Mouse (Mus musculus): ENCODE data around the gene Cox19.

The Cox19 gene

DNA sequence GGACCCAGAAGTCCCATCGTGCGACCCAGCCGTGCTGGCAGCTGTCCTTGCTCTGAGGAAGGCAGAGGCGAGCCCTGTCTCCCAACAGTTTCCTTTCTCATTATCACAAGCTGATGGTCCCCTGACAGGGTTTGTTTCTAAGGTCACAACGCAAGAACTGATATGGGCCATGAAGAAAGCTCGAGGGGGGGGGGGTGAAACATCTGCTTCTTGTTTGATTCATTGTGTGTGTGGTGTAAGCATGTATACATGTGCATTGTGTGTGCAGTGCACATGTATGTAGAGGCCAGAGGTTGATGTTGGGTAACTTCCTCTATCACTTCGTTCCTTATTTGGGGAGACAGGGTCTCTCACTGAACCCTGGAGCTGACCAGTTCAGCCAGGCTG lies 23.6 kb downstream of the Cox19 start:
- no peak for DNase-seq (ENCODE audit: low spot score in 2 of 2)

DNA sequence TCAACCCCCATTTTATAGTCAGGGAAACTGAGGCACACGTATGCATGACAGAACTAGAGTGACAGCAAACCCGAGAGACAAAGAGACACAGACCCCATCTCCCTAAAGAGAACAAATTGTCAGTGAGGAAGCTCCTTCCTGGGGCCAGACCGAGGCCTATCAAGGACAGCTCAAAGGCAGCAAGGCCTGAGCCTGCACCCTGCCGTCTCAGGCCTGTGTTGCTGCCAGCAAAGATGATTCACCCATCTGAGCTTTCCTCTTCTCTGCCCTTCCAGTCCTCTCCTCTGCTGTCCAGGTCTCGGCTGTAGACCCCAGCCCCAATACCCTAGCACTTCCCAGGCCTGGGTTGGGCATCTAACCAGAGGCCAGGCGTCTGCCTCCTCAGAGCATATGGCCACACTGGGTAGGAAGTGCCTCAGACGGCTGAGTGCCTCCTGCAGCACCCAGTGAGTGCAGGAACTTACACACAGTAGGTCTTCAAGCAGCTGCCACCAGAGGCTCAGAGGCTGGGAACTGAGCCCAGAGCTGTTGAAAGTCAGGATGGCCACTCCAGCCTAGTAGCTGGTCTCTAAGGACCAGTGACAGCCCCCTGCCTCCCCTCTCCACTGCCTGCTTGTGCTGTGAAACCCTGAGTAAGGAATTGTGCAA lies 24.1 kb downstream of the Cox19 start:
- no peak for DNase-seq (ENCODE audit: low spot score in 2 of 2)

DNA sequence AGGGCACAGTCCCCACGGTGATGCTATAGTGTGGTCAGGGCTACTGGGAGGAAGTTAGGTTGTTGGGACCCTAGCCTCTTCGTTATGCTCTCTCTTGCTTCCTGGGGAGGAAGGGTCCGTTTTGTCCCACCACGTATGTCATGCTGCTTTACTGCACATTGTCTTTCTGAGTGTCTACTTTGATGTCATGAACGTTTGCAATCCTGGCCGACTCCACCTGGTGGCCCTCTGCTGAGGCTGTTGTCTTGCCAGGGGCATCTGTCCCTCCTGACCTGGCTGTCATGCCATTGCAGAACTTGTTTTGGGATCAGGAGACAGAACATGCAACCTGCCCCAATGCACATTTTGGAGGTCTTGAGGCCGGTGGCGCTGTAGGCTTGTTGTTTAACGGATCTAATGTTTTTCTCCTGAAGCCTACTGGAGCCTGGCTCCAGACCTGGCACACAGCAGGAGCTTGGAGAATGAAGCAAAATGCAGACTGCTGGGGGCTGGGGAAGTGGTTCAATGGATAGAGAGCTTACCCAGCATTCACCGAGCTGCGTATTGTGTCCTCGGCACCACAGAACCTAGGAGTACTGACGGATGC lies 25.0 kb downstream of the Cox19 start:
- no peak for DNase-seq (ENCODE audit: low spot score in 2 of 2)

DNA sequence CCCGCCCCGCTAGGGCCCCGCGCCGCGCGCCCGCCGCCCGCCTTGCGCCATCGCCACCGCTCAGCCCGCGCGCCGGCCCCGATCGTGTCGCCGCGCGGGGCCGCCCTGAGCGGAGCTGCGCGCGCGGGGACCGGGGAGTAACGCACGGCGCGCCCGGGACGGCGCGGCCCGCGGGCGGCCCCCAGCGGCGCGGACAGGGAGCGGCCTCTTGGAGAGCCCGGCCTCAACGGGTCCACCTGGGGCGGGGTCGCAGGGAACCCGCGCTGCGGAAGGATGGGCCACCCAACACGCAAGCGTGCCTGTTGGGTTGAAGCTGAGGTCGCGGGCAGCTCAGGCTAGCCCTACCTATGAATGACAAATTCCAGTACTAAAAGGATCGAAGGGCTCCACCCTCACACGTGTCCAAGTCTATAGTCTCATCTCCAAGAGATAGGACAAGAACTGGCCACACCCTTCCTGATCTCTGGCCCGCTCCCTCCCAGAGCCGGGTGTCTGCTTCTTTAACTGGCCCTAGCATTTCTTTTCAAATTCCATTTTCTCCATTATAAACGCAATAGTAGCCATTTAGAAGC lies 25.7 kb downstream of the Cox19 start, which contains the start of gene Adap1:
Gene Adap1, minus strand, starts transcription at position 228 of the 572 bp plus-strand sequence.
- DNase-seq (ENCODE audit: low spot score in 2 of 2), result peak; percentile 33 to 48

DNA sequence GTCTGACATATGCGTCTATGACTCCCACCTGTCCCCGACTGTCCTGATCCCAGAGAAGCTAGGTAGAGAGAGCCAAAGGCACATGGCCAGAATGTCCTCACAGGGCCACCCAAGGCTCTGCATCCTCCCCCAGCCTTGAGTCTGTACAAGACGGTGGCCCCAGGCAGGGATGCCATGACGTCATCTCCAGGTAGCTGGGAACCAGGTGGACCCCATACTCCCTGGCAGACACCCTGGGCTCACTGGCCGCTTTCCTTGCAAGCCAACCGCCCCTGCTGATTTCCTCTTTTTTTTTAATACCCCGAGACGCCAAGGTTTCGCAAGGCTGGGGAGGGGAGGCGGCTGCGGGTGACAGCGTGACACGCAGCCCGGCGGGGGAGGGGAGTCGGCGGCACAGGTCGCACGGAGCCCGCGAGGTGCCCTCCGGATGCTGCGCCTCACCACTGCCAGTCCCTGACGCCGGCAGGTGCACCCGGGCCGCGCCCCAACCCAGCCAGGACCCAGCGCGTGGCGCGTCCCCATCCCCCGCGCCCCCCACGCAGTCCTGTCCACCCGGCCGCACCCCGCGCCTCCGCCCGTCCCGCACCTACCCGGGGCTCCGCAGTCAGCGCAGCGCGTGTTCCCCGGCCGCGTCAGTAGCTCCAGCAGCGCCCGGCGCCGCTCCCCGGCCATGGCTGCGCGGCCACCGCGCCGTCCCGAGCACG lies 26.4 kb downstream of the Cox19 start:
- DNase-seq (ENCODE audit: low spot score in 2 of 2), result no peak

DNA sequence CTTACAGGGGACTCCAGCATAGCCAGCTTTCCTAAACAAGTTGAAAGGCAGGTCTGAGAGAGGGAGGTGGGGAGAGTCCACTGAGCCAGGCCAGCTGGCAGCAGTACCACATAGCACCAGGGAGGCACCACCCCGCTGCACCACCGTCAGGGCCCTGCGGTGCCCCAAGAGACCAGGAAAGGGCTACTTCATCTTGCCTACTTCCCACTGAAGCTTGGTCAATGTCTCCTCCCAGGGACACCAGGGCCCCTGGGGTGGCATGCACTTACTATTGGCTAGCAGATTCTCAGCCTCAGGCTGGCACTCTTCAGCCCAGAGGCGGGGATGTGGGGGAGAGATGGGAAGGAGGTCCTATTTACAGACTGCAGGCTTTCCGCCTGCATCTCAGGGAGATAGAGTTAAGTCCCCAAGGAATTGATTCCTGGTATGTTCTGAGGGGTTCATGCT lies 27.1 kb downstream of the Cox19 start:
- no peak for DNase-seq (ENCODE audit: low spot score in 2 of 2)

DNA sequence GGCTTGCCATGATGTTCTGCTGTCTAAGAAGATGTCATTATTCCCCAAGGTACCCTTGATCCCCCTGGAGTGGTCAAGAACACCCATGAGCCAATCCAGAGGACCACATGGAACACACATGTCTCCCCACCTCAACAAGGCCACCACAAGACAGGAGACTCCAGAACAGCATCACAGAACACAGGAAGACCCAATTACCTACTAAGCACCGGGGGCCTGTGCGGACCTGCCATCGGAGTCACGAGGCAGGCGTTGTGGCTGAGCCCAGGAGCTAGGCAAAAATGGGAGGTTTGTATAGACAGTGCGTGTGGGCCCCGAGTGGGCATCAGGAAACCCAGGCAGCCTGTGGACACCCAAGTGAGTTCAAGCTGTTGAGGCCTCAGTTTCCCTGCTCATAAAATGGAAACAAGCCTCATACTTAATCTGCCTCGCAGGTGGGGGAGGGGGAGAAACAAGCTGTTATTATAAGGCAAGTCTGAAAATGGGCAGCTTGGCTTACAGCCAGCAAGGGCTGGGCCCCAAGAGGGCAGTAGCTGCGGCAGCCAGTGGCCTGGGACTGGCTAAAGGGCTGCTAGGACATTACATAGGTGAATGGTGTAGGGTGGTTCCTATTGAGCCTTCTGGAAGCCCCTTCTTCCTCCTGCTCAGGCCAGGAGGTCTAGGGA lies 27.8 kb downstream of the Cox19 start:
- no peak for DNase-seq (ENCODE audit: low spot score in 2 of 2)

DNA sequence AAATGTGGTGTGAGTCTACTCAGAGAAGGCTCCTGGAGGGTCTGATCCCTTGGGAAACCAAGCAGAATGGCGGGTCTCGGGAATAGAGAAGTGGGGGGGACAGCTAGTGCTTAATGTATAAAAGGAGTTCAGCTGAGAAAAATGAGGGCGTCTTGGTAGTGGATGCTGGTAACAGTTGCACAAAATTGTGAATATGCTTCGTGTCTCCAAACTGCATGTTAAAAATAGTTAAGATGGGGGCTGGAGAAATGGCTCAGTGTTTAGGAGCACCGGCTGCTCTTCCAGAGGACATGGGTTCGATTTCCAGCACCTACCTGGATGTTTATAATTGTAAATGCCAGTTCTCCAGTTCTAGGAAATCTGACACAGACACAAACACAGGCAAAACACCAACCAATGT lies 29.9 kb downstream of the Cox19 start:
- no peak for DNase-seq (ENCODE audit: low spot score in 2 of 2)

DNA sequence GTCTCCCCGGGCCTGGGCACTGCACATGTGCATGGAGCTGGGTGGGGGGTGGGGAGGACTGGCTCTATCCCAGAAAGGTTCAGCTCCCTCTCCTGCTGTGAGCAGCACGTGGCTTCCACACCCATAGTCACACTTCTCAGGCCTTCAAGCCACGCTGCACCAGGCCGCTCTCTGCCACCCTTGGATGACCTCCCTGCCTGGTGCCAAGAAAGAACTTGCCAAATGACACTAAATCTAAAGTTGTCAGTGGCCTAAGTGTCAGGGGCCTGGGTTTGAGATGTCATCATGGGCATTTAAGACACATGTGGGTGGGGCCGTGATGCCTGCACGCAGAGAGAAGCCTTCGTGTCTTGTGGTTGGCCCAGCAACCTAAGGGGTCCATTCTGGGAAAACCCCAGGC lies 30.8 kb downstream of the Cox19 start:
- DNase-seq (ENCODE audit: low spot score in 2 of 2), result no peak

DNA sequence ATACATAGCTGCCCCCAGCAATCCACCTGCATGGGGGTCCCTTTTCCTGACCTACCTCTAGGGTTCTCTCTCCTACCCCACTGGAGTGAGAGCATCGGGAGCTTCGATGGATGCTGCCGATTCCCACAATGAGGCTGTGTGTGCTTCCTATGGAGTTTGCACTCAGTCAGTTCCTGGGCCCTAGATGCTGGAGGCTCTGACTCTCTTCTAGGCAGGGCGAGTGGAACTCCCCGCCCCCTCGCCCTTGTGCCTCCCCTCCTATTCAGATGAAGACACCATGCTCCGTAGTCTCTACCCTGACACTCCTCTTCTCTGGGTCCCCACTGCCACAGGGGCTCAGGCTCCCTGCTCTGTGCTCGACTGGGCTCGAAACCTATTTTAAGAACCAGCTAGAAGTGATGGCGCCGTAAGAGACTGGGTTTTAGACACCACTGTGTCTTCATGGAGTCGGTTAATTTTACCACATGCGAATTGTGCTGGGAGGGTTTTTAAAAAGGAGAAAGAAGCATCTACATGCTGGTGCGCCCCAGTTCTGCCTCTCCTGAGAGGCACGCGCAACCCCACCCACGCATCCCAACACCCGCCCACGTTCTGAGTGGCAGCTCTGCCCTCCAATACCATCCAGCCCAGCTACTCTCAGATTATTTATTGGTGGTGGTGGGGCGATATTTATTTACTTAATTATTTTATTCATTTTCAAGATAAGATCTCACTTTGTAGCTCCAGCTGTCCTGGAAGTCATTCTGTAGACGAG lies 33.3 kb downstream of the Cox19 start:
- DNase-seq (ENCODE audit: low spot score in 2 of 2), result peak; percentile 51 to 65

DNA sequence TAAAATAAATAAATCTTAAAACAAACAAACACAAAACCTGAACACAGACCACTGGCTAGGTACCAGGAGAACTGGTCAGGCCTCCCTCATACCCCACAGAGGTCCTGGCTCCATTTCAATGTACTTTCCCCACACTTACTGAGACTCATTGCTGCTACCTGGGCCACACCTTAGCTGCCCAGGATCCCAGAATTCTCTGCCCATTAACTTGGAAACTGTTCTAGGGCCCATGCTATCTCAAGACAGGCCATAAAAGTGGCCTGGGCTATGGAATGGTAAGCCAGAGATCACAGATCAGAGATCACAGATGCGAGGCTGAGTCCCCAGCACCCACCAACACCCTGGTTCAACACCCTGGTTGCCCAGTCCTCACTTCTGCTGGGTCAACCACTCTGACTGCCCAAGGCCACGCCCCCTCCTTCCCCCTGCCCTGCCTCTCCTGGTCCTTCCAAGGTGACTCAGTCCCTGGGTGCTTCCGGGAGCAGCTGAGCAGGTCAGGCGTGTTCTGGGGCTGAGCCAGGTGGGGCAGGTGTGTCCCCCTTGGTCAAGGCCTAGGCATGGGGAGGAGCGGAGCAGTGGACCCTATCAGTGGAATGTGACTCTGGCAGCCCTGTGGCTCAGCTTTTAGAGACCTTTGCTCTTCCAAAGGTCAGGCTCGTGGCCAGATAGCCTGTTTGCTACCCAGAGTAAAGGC lies 34.1 kb downstream of the Cox19 start:
- no peak for DNase-seq (ENCODE audit: low spot score in 2 of 2)

DNA sequence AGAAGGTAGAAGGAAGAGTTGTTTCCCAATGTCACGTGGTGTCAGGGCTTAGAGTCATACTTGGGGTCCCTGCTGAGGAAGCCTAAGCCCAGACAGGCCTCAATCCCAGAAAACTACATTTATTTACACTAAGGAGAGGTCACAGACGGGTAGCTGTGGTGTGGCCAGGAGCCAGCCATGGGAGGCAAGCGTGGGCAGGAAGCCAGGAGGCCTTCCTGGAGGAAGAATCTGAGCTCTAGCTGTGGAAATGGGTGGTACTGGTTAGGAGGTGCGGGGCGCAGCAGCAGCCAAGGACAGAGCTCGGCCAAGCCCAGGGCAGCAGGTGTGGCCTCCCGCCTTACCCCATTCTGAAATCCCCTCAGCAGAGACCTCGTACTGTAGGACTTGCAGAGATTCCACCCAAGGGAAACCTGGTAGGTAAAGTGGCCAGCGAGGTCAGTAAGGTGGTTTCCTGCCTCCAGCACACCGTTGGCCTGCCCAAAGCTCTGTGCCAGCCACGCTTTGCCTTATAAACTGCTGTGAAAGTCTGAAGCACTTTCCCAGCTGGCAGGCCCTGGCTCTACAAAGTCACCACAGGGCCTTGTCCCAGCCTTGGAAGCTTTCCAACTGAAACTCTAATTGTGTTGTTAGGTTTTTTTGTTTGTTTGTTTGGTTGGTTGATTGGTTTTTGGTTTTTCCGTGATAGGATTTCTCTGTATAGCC lies 36.1 kb downstream of the Cox19 start:
- DNase-seq (ENCODE audit: low spot score in 2 of 2), result no peak

DNA sequence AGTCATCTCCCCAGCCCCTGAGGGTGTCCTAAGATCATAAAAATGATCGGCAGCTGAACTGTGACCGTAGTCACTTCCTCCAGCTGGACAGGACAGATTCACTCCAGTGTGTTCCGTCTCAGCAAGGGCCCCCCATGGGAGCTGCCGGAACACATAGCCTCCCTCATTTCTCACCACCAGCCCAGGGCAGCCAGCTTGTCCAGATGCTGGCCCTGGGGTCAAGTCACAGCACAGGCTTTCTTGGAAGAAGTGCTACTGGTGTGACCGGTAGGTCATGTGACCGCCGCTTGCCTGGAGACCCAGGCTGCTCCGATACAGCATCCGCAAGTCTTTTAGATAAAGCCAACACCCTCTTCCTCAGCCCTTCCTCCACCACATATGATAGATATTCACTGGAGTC lies 37.7 kb downstream of the Cox19 start:
- DNase-seq (ENCODE audit: low spot score in 2 of 2), result no peak

DNA sequence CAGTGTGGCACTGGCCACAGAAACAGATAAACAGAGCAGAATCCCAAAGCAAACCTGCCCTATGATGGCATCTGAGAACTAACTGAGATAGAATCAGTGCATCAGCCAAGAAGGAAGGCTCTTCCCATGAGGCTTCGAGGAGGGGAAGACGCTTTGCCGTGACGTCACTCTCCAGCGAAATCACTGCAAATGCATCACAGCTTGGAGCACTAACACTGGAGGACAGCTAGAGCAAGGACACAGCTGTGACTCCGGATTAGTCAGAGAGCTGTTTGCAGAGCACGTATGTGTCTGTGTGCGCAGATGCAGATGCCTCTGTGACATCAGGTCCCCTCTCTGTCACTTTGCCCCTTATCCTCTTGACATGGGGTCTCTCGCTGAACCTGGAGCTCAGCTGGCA lies 39.4 kb downstream of the Cox19 start:
- no peak for DNase-seq (ENCODE audit: low spot score in 2 of 2)

DNA sequence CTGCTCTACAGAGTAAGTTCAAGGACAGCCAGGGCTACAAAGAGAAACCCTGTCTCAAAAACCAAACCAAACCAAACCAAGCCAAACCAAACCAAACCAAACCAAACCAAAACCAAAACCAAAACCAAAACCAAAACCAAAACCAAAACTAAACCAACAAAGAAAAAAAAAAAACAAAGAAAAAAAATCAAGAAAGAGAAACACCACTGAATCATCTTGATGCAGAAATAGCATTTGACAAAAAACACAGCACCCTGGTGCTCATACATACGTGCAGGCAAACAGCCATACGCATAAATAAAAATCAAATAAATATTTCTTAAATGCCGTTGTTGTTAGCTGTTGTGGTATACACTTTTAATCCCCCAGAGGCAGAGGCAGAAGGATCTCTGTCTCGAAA lies 40.7 kb downstream of the Cox19 start:
- DNase-seq (ENCODE audit: low spot score in 2 of 2), result no peak

DNA sequence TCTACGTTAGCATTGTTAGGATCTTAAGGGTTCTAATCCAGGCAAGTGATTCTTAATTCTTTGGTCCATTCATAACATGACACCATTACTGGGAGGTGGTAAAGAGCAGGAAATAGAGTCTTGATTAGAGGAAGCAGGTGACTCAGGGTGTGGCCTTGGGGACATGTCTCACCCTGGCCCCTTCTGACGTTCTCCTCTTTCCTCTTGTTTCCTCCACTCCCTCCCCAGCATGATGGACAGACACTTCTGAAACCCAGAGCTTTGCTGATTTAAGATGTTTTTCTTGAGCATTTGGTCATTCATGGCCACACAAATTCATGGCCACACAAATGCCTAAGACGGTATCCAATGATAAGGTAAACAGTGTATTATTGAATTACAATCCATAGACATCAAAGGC lies 41.3 kb downstream of the Cox19 start:
- no peak for DNase-seq (ENCODE audit: low spot score in 2 of 2)

DNA sequence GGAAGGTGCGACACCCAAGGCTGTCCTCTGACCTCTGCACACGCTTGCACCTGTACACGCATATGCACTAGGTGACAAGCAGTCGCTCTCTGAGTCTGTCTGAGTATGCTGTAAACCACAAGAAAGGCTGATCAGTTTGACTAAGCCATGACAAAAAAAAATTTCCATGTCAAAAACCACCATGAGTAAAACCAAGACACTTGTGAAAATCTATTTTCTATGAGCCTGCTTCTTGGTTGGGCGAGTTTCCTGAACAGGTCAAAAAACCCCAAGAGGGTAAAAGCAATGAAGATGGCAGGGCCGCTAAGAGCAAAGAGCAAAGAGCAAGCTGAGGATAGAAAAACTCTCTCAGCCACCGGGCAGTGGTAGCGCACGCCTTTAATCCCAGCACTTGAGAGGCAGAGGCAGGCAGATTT lies 47.6 kb downstream of the Cox19 start:
- no peak for DNase-seq (ENCODE audit: low spot score in 2 of 2)

DNA sequence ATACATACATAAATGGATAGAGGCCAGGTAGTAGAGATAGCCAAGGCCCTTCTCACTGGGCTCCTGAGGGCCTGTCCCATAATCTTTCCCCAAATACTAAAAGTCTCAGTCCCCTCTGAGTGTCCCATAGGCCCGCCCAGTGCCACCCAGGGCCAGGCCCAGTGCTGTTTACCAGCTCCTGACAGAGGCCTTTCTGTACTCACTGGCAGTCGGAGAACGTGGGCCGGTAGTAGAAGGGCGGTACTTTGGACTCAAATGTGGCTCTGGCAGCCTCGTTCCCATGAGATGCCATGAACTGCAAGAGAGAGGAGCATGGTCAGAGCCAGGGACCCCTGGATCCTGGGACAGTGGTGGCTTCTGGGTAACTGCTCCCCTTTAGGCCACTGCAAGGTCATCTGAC lies 49.1 kb downstream of the Cox19 start:
- no peak for DNase-seq (ENCODE audit: low spot score in 2 of 2)

DNA sequence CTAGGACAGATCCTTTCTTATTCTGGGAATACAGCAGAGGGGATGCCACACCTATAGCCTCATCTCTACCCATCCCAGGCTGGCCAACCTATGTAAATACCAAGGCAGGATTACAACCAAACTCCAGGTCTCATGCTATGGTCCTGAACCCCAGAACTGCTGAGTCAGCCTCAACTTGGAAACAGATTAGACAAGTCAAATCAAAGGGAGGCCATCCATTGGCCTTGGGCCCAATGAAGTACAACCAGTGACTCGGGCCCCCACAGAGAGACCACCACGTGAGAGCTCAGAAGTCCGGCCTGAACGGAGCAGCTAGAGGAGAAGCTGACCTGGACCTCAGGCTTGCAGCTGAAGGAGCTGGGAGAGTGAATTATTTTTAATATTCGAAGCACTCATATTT lies 53.5 kb downstream of the Cox19 start:
- DNase-seq (ENCODE audit: low spot score in 2 of 2), result no peak

DNA sequence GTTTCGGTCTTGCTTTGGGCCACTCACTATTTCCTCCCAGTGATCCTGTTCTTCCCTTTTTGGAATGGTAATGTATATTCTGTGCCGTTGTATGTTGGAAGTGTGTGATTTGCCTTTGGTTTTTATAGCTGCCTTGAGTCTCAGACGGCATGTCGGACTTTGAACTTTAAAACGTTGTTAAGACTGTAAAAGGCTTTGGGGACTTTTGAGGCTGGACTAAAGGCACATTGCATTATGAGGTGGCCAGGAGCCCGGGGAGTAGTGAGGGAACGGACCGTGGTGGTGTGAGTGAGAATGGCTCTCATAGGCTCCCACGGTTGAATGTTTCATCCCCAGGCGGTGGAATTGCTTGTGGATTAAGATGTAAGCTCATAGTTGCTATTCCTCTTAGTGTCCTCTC lies 54.1 kb downstream of the Cox19 start:
- no peak for DNase-seq (ENCODE audit: low spot score in 2 of 2)

All from frontal cortex, postnatal 25 days (tissue).